Mouse (Mus musculus) CD4-positive helper T cell, adult 2 months (primary cell): ENCODE data around the gene Ralgps2.

Experiments
- DNase-seq: peaks from one replicate; pipeline ENCODE4 v3.0.0-alpha.2; 2012; ENCODE audit warnings: low read depth, missing footprints, low spot score

Ralgps2 gene

GRCm38 (mm10) chr1:156909265-156909664, 30.2 kb downstream of the Ralgps2 start:
- no peak for DNase-seq

GRCm38 (mm10) chr1:156905660-156906059, 33.8 kb downstream of the Ralgps2 start:
- peak; percentile 17 for DNase-seq

- DNase-seq: no peak
Observed at GRCm38 (mm10) chr1:156903899-156904298, 35.5 kb downstream of the Ralgps2 start.

GRCm38 (mm10) chr1:156901689-156902088, 37.7 kb downstream of the Ralgps2 start:
- DNase-seq: peak; percentile 56

GRCm38 (mm10) chr1:156891561-156891960, 47.9 kb downstream of the Ralgps2 start:
- DNase-seq: no peak

- DNase-seq: no peak
Observed at GRCm38 (mm10) chr1:156888830-156889229, 50.6 kb downstream of the Ralgps2 start.

- no peak for DNase-seq
Observed at GRCm38 (mm10) chr1:156885879-156886278, 53.5 kb downstream of the Ralgps2 start.

- no peak for DNase-seq
Observed at GRCm38 (mm10) chr1:156884782-156885181, 54.6 kb downstream of the Ralgps2 start.

- peak; percentile 44 for DNase-seq
Observed at GRCm38 (mm10) chr1:156870616-156871015, 68.8 kb downstream of the Ralgps2 start.

GRCm38 (mm10) chr1:156870028-156870427, 69.4 kb downstream of the Ralgps2 start:
- DNase-seq: no peak

GRCm38 (mm10) chr1:156864240-156864639, 75.2 kb downstream of the Ralgps2 start:
- DNase-seq: no peak

GRCm38 (mm10) chr1:156863726-156864125, 75.7 kb downstream of the Ralgps2 start:
- DNase-seq: no peak

- peak; percentile 3 for DNase-seq
Observed at GRCm38 (mm10) chr1:156861475-156862043, 77.9 kb downstream of the Ralgps2 start.

GRCm38 (mm10) chr1:156860266-156860665, 79.2 kb downstream of the Ralgps2 start:
- DNase-seq: no peak

GRCm38 (mm10) chr1:156859711-156860250, 79.6 kb downstream of the Ralgps2 start:
- DNase-seq: no peak

- no peak for DNase-seq
Observed at GRCm38 (mm10) chr1:156859156-156859555, 80.3 kb downstream of the Ralgps2 start.

GRCm38 (mm10) chr1:156856666-156857065, 82.8 kb downstream of the Ralgps2 start:
- DNase-seq: no peak

GRCm38 (mm10) chr1:156854558-156854957, 84.9 kb downstream of the Ralgps2 start:
- no peak for DNase-seq

- no peak for DNase-seq
Observed at GRCm38 (mm10) chr1:156852872-156853271, 86.6 kb downstream of the Ralgps2 start.

- no peak for DNase-seq
Observed at GRCm38 (mm10) chr1:156852409-156852808, 87.0 kb downstream of the Ralgps2 start.

GRCm38 (mm10) chr1:156847098-156847497, 92.3 kb downstream of the Ralgps2 start:
- DNase-seq: no peak

- DNase-seq: no peak
Observed at GRCm38 (mm10) chr1:156841625-156842339, 97.6 kb downstream of the Ralgps2 start.

- no peak for DNase-seq
Observed at GRCm38 (mm10) chr1:156838695-156839094, 100.7 kb downstream of the Ralgps2 start.
